Mouse (Mus musculus) layer of hippocampus, adult 11-12 months (tissue): ENCODE data around the gene Mrps11.

Experiments
- DNase-seq: peaks from one replicate; pipeline ENCODE4 v3.0.0; 2022; ENCODE audit warnings: low spot score

Gene Mrps11

DNA sequence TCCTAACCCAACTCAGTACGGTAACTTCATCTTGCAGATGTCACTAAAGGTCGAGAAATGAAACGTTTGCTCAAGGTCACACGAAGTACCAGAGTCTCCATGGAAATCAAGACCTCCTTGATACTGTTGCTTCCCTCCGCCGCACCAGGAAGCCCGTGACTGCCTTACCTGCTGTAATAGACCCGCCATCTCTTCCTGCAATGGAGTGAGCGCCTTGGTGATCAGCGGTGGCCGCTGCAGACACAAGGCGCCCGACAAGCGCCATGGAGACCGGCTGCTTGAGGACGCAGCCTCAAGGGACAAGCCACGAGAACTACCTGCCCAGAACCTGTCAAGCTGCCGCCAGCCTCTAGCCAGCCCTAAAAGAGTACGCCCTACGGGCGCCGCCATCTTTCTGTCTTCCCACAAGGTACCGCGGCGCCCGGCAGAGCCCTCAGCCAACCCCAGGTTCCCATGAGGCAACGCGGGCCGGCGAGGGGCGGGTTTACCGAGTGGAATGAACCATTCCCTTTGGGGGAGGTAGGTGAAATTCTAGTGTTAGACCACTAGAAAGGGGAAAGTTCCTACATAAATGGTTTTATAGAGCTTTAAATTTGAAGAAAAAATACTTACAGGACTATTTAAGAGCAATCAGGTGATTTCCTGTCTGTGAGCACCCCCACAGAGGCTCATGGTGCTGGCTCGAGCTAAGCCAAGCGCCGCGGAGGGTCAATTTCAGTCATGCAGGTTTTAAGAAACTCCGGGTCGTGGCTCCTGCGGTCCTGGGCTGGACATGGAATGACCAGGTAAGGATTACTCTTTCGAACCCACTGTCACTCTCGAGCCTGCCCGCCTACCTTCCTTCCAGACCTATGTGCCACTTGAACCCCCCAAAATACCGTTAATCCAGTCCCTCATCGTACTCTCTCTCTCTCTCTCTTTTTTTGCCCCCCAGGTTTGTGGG lies at the start of gene Mrps11, which contains the start of gene Mrpl46:
Gene Mrps11, plus strand, starts transcription at position 481 of the 943 bp plus-strand sequence.
Gene Mrpl46, minus strand, starts transcription at position 893 of the 943 bp plus-strand sequence.
- DNase-seq, result peak; percentile 88

DNA sequence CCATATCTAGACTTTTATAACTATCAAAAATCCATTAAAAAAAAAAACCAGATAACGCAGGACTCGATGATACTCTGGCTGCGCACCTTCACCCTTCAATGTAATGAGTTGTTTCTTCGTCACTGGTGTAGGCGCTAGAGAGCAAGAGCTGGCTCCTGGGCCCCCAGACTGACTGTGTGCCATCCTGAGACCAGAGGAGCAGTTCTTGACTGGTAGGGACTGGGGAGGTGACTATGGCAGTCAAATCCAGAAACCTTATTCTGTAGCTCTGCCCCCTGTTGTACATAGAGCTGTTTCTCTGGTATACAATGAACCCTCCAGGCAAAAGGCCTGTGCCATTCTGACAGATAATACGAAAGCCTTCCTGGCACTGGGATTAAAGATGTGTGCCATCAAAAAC lies 45.7 kb upstream of the Mrps11 start:
- no peak for DNase-seq

DNA sequence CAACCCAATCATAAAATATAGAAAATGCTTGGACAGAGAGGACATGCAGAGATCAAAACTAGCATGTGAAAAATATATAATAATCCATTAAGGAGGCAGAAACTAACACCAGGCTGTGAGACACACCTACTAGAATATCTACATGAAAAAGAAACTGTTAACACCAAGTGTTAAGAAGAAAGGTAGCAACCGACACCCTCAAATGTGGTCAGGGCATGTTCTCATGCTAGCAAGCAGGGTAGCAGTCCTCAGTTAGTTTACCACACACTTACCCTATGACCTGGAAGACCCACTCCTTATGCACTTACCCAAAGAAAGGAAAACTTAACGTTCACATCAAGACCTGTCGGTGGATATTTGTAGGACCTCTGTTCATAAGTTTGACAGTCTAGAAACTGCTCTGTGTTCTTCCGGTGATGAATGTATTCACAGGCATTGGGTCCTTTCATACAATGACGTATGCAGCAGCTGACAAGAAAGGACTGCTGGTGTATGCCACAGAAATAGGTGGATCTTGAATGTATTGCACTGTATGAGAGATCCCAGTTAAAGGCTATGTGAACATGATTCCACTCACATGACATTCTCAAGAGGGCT lies 45.2 kb upstream of the Mrps11 start, which contains the start of gene Ntrk3:
Gene Ntrk3, minus strand, starts transcription at position 399 of the 597 bp plus-strand sequence.
- DNase-seq, result no peak

DNA sequence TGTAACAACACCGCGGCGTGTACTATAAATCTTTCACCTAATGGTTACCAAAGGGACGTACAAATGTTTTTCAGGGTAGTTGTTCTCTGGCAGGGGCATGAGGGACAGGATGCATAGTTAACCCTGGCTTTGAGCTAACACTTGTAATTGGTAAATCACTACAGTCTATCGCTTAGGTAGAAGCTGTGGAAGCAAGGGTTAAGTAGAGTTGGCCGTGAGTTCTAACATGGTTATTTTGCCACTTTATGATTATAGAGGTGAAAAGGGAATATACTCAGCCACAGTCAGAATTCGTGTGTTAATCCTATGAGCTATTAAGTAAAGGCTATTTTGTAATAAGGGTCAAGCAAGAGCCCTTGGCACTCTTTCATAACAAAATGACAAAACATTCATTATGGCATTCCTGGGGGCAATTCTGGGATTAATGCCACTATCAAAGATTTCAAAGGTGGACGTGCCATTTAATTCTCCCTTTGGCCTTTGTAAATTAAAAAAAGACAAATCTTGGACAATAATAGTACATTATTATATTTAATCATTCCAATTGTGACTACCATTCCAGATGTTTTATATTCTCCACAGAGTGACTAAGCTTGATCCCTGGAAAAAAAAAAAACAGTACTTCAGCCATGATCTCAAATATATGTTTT lies 43.4 kb upstream of the Mrps11 start:
- DNase-seq, result no peak

DNA sequence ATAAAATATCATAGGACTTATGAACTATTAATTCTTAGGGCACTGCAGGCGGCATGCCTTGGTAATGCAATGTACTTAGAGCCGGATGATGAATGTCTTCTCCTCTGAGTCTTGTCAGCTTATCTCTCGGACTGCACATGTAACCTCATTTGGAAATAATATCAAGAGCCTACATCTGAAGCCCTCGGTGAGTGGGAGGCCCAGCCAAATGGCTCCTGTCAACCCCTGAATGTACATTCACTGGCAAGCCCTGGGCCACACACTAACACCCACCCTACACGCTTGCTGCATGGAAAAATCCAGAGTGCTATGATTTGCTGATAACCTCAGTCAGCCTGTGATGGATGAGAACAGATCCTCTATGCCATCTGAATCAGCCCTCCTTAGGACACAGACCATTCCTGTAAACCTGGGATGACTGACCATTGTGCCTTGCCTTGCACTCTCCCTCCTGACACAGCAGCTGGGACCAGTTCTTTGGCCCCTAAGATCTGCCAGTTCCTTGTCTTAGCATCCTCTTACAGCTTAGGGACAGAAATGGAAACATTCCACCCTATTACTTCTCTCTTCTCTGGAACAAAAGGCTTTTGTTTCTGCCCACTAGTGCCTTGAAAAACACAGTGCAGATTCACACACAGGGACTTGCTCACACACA lies 39.1 kb upstream of the Mrps11 start:
- DNase-seq, result no peak

DNA sequence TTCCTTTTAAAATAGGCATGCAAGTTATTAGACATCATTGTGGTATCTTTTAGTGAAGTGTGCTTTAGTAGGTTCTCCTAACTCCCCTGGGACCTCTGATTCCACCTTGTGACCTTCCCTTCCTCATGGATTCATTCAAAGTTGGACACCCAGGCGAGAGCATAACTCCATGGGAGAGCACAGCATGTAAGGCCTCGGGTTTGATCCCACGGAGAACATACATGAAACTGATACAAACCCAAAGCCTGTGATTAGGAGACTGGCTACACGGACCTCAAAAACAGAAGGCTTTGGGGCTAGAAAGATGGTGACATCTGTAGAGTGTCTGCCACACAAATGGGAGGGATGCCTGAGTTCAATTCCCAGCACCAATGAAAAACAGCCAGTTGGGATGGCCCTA lies 30.0 kb upstream of the Mrps11 start:
- no peak for DNase-seq

DNA sequence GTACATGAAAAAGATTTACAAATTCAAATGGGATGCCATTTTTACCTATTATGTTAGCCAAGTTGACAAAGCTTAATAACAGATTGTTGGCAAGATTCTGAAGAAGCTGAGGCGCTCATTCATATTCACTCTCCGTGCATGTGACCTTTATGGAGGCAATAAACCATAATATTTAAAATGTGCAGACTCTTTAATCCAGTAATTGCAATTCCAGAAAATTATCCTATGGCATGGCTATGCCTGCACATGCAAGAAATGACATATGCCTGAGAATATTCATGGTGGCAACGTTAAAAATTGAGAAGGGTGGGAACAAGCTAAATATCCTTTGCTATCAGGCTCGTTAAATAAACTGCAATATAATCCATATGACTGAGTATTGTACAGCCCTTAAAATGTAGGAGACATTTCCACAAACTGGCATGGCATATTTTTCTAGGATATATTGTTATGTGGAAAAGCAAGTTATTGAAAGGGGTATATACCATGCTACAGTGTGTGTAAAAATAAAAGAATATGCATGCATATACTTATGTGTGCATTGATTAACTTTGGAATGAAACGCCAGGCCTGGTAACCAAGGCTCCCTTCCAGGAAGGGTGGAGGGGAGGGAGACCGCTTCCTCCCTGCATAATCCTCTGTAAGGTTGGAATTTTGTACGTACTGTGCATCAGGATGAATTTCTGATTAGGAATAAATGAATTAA lies 29.0 kb upstream of the Mrps11 start:
- DNase-seq, result no peak

DNA sequence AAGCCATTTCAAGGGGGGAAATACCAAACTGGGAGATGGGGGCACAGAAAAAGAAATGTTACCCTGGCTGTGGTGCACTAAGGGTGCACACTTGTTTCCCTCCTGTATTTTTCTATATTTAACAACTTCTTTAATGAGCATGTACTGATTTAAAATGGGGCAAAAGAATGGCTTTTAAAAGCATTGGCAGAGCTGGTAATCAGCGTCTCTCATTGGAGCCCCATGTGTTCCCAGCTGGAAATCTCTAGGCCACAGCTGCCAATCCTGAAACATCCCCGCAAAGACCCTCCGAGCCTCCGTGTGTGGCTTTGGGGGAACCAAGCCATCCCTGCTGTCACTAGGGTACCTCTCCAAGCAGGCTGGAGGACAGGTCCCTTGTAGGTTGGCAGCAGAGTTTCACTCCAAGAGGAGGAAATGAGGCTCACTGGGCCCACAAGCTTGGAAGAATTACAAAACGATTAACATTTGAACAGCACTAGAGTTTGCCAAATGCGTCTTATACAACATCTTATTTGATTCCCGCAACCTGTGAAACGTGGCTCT lies 28.4 kb upstream of the Mrps11 start:
- no peak for DNase-seq

DNA sequence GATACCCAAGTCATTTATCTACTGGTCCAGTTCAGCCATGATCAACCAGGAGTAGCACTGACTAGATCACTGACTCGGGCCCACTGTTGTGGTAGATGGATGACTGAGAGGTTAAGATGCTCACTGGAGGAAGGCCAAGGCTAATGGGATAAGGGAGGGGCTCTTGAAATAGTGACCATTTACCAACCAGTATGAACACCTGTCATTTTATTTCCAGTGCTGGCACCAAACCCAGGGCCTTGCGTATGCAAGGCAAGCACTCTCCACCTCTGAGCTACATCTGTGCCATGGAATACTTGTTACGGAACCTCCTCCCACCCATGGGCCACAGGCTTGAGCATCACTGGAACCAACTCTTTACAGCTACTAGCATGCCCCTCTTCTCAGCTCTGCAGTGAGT lies 19.1 kb upstream of the Mrps11 start:
- no peak for DNase-seq

DNA sequence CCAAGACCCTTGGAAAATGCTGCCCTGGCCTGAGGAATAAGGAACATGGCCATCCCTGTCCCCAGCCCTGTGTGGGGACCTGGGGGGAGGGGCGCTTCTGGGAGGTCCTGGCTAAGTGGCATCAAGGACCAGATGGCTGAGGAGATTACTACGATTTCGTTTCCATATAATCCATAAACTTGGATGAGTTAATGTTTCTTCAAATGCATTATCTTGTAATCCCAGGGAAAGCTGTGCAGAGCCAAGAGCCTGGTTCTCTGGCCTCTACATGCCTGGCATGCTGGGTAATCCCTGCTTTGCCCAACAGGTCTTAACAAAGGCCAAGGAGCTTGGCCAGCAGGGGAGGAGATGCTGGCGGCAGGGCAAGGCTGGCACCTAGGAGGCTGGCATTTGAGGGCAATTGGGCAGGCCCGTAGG lies 17.7 kb upstream of the Mrps11 start:
- no peak for DNase-seq

DNA sequence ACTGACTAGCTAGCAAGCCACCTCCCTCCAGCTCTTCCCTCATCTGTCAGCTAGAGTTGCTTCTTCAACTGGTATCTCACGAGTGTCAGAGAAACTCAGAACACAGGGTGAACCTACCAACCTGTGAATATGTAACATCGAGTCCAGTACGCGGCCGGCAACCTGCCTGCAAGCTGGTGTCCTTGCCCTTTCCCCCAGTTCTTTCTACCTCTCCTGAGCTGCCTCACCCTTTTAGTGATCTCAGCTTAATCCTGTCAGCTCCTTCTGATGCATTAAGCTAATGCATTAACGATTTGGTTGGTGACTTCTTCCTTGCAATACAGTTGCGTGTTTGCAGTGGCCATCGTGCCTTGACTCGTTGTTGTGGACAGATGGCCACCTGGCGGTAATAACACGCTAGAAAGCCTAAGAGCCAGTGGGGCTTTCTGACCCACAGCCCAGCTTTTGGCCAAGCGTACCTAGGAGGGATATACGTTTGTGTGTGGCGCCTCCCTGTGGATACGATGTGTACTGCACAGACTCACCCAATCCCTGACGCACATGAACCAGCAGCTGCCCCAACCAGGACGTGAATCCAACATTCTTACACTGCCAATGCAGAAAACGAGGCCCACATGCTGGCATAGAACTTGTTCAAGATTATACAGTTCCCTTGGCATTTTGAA lies 16.8 kb upstream of the Mrps11 start:
- DNase-seq, result peak; percentile 89

DNA sequence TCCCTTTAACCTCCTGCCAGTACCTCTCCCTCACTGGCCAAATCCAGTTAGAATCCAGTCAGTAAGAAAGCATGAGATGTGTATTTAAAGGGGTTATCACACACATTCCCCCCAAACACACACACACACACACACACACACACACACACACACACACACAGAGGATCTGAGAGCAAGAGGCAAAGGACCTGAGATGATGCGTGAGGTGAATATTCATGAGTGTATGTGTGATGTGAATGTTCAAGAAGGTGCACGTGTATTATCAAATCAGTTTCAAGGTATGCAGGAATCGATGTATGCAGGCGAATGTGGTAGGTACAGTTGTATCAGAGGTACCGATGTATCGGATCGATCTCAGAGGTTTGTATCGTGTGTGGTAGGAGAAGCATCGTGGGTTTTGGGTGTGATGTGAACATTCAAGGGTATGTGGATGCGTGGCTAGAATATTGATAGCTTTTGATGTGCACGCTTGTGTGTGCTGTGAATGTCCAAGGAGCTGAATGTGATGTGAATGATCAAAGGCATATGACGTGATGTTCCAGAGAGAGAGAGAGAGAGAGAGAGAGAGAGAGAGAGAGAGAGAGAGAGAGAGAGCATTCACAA lies 14.9 kb upstream of the Mrps11 start:
- no peak for DNase-seq

DNA sequence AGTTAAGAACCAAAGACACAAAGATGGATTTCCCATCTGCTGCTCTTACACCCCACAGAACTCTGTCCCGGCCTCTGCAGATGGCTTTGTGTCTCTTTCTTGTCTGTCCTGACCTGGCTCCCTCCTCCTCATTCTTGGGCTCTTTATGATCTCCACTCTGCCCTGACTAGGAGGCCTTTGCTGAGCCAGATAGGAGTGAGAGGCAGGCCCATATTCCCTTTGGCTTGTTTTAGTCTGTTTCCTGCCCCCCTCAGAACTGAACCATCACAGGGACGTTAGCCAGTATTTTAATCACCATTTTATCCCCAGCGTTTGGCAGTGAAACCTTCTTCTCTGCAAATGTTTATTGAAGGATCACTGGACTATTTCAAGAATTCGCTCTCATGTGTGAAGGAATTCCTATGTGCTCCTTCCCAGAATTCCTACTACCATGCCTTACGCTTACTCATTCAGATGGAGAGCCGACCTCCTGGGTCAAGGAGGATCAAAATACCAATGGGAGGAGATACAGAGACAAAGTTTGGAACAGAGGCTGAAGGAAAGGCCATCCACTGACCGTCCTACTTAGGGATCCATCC lies 13.8 kb upstream of the Mrps11 start:
- DNase-seq, result no peak

DNA sequence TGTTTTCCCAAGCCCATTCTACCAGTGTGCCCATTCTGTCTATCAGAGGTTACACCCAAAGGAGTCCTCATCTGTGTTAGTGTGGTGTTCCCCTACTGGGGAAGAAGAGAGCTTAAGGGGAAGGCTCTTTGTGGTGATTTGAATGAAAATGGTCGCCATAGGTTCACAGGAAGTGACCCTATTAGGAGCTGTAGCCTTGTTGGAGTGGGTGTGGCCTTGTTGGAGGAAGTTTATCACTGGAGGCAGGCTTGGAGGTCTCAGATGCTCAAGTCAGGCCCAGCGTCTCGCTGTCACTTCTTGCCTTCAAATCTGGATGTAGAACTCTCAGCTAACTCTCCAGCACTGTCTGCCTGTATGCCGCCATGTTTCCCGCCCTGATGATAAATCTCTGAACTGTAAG lies 12.0 kb upstream of the Mrps11 start:
- DNase-seq, result no peak

DNA sequence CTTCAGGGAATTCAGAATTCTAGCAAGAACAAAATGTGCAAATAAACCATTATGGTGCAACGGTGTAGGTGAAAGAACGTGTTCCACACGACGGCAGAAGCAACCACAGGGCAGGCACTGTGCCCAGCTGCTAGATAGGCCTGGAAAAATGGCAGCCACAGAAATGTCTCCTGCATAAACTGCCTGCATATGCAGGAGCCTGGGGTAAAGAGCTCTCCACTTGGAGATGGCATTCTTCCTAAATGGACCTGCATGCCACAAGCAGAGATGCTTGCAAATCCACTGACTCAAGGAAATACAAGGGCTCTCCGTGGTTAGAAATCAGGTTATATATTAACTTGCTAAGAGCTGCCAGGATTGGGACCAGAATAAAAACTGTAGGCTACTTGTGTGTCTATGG lies 4.2 kb upstream of the Mrps11 start:
- no peak for DNase-seq

DNA sequence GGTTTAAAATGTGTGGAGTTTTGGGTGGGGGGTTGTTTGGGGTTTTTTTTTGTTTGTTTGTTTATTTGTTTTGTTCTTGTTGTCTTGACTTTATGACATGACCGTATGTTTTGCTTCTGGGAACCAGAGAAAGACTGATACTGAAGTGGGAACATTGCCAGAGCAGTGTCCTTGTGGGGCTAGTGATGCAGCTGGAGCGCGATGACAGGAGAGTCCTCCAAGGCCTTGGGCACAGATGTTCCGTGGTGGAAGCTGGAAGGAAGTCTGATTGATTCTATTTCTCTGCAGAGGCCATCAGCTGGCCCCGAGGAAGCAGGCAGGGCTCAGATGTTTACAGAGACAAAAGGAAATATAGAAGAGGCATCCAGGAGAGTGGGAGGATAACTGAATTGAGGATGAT lies 3.0 kb downstream of the Mrps11 start:
- DNase-seq, result no peak

DNA sequence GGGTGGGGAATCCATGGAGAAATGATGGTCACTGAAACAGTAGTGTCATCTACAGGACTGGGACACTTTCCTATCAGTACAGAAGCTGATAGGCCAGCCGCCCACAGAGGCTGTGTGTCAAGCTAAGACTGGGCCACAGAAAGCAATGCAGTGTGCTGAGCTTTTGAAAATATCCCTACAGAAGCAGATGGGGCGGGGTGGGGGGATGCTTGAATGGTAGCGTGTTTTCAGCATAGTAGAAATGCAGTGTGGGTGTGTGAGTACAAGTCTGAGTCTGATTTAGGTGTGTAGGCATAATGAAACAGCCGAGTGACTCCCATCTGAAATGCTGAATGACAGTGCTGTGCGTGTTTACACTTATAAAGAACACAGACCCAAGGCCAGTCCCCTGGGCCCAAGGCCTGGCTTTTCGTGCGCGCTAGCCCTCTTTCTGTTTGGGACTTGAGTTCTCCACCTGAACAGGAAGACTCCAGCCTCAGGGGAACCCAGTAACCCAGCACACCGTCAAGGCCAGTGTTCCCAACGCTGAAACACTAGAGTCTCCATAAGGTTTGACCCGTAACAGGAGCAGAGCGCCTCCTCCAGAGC lies 5.0 kb downstream of the Mrps11 start:
- peak; percentile 43 for DNase-seq

DNA sequence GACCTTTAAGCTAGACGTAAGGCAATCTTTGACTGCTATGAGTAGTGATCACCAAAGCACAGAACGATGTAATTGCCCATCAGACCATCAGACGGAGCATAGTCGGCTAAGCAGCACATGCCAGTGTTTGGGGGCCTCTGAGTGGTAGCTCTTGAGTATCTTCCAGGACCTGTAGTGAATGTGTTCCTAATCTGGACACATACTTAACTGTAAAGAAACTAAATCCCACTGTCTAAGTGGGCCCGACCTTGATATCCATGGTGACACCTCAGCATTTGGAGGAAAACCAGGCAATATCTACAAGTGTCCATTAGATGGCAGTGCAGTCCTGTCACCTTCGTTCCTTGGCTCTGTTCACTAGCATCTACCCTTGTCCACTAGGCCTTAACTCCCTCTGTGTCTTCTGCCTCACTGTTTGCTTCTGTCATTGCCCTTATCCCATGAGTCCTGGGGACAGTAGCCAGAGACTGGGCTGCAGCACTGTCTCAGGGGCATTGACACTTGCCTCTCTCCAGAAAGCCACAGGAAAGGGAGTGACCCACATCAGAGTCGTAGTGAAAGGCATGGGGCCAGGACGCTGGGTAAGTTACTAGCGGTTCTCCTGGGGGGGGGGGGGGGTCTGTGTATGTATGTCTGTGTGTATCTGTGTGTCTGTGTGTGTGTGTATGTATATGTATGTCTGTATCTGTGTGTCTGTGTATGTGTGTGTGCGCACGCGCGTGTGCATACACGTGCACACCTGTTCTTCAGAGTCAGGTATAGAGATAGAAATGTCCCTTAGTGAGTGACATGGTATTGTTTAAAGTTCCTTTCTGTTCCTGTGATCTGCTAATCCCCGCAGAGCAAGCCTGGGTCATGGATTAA lies 8.7 kb downstream of the Mrps11 start:
- DNase-seq, result peak; percentile 63
